Mouse (Mus musculus): Measurements from ENCODE around the gene Celf1.
"Not testable (repeated sequence)": the region's sequence is repeated elsewhere in the genome, so short reads cannot be mapped to it uniquely, and the experiment has no call there.

The Celf1 gene

GRCm38 (mm10) chr2:91019911-91020310, 79.7 kb downstream of the Celf1 start:
- CTCF ChIA-PET: interaction anchor here (0.7 kb wide), 1 partner anchor 490 kb away, joined by 3 read pairs; no protein-coding TSS in a partner anchor

- CTCF ChIA-PET: not testable (repeated sequence)
Measured at GRCm38 (mm10) chr2:91022266-91022665, 82.1 kb downstream of the Celf1 start.

GRCm38 (mm10) chr2:91023131-91023530, 82.9 kb downstream of the Celf1 start:
- CTCF ChIA-PET: no interaction called here

GRCm38 (mm10) chr2:91023956-91024355, 83.8 kb downstream of the Celf1 start:
- CTCF ChIA-PET: no interaction called here

GRCm38 (mm10) chr2:91025081-91025516, 84.9 kb downstream of the Celf1 start:
- CTCF ChIA-PET: no interaction called here

- CTCF ChIA-PET: no interaction called here
Measured at GRCm38 (mm10) chr2:91026491-91026890, 86.3 kb downstream of the Celf1 start.

GRCm38 (mm10) chr2:91027391-91028214, 87.4 kb downstream of the Celf1 start:
- CTCF ChIA-PET: no interaction called here

- CTCF ChIA-PET: no interaction called here
Measured at GRCm38 (mm10) chr2:91031216-91031615, 91.0 kb downstream of the Celf1 start.

- CTCF ChIA-PET: no interaction called here
Measured at GRCm38 (mm10) chr2:91033000-91033399, 92.8 kb downstream of the Celf1 start.

- CTCF ChIA-PET: no interaction called here
Measured at GRCm38 (mm10) chr2:91035385-91035784, 95.2 kb downstream of the Celf1 start, which contains the start of gene Rapsn. Rapsn (plus strand) TSS chr2:91035620.

GRCm38 (mm10) chr2:91041786-91042185, 101.6 kb downstream of the Celf1 start:
- CTCF ChIA-PET: no interaction called here

GRCm38 (mm10) chr2:91042651-91043398, 102.6 kb downstream of the Celf1 start:
- CTCF ChIA-PET: no interaction called here

GRCm38 (mm10) chr2:91044727-91045126, 104.5 kb downstream of the Celf1 start:
- CTCF ChIA-PET: interaction anchor here (0.6 kb wide), 1 partner anchor 500 kb away, joined by 5 read pairs; no protein-coding TSS in a partner anchor

GRCm38 (mm10) chr2:91045805-91046204, 105.6 kb downstream of the Celf1 start:
- CTCF ChIA-PET: not testable (repeated sequence)

GRCm38 (mm10) chr2:91047359-91047758, 107.2 kb downstream of the Celf1 start:
- CTCF ChIA-PET: no interaction called here

- CTCF ChIA-PET: no interaction called here
Measured at GRCm38 (mm10) chr2:91051917-91052316, 111.7 kb downstream of the Celf1 start.

- CTCF ChIA-PET: no interaction called here
Measured at GRCm38 (mm10) chr2:91052752-91053151, 112.6 kb downstream of the Celf1 start.

- CTCF ChIA-PET: no interaction called here
Measured at GRCm38 (mm10) chr2:91053181-91053933, 113.2 kb downstream of the Celf1 start.

- CTCF ChIA-PET: interaction anchor here (0.6 to 0.7 kb wide), 2 partner anchors 114 to 154 kb away, joined by 3 read pairs; no protein-coding TSS in a partner anchor
Measured at GRCm38 (mm10) chr2:91053934-91054382, 113.8 kb downstream of the Celf1 start, which contains the start of gene Psmc3. Psmc3 (plus strand) TSS chr2:91054009.

- CTCF ChIA-PET: no interaction called here
Measured at GRCm38 (mm10) chr2:91058435-91058834, 118.3 kb downstream of the Celf1 start.

- CTCF ChIA-PET: no interaction called here
Measured at GRCm38 (mm10) chr2:91059376-91059775, 119.2 kb downstream of the Celf1 start.

Data from spleen, embryonic (tissue).